Comparison of ENCODE assay signal across 28 mouse cellular contexts in the genomic region with DNA sequence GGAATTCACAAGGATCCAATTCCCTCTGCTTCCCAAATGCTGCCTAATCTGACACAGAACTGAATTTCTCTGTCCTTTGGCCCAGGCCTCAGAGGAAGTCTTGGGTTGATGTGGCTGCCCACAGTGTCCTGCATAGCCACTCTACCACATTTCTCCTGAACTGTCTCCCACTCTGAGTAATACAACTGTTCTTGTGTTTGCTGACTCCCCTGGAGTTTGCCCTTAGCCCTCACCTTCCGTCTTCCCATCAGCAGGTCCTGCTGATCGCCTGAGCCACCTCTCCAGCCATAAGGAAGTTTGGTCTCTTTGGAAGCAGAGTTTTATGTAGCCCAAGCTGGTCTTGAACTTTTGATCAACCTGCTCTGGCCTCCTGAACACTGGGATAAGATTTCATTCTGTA. TPM values are rescaled to one million over a fixed set of nuclear protein-coding genes. Genes with fewer than 3 reads are reported as not detected.
DNase-seq lines count a peak whose midpoint lies in the region; ATAC-seq and TF ChIP-seq lines count a peak whose summit lies in the region.
"Had no signal": no experiment of that assay in that cellular context is flagged by ENCODE, and none has a peak within 500 bp of the region (broad histone marks: within the 10 kb centered on the region; RNA-seq: fewer than 3 reads in every experiment).

No protein-coding gene starts in this region.

- no peak for ATAC-seq in heart, embryonic 11.5 days (replicated peaks; ENCODE audit: insufficient number of reproducible peaks, low FRiP score, low TSS enrichment)
- peak; percentile 65 for ATAC-seq in intestine, embryonic 15.5 days
- peak; percentile 46 for ATAC-seq in intestine, postnatal 0 days
- ATAC-seq: forebrain, embryonic 13.5 days; forebrain, embryonic 16.5 days; hindbrain, embryonic 16.5 days; Patski had no signal

- DNase-seq in heart, adult 2 months = no peak
- DNase-seq in frontal cortex, postnatal 14 days (ENCODE audit: low spot score in 2 of 2) = no peak
- DNase-seq in Muller cell, postnatal 12 days (ENCODE audit: inconsistent ontology term) = no peak
- DNase-seq: adrenal gland, adult 2 months; adrenal gland, postnatal 14 days; cerebellum, adult 11 months; cerebellum, adult 2 months; cerebellum, adult 9-11 months; cerebellum, postnatal 25 days; gastrocnemius, adult 2 months; gastrocnemius, postnatal 14 days; heart, postnatal 36 days; kidney, adult 18-20 months had no signal

- intact Hi-C loops in heart, adult 2 months (cut with DNase I) = no loop called here

- no peaks in the 10 kb centered on the region for H3K9me3 ChIP-seq in heart, embryonic 11.5 days (replicated peaks; ENCODE audit: control insufficient read depth, low read length)
- H3K9me3 ChIP-seq in intestine, embryonic 15.5 days = no peaks in the 10 kb centered on the region
- H3K9me3 ChIP-seq in intestine, postnatal 0 days (ENCODE audit: control insufficient read depth) = no peaks in the 10 kb centered on the region
- H3K9me3 ChIP-seq: forebrain, embryonic 10.5 days; forebrain, embryonic 13.5 days; heart, embryonic 12.5 days; heart, embryonic 15.5 days; hindbrain, embryonic 10.5 days; hindbrain, embryonic 13.5 days had no signal

- no peak overlapping the region for H3K9ac ChIP-seq in heart, adult 2 months (ENCODE audit: low read depth, low read length)
- no peak overlapping the region for H3K9ac ChIP-seq in heart, embryonic 11.5 days (ENCODE audit: low read depth, low read length)
- H3K9ac ChIP-seq in intestine, embryonic 15.5 days = no peak overlapping the region
- no peak overlapping the region for H3K9ac ChIP-seq in intestine, postnatal 0 days (ENCODE audit: low read depth, low read length)
- H3K9ac ChIP-seq: forebrain, embryonic 13.5 days; heart, embryonic 12.5 days; heart, embryonic 15.5 days; hindbrain, embryonic 13.5 days had no signal

- no peaks in the 10 kb centered on the region; the same call in 1 of the 2 replicates for H3K4me1 ChIP-seq in heart, adult 2 months (ENCODE audit: control insufficient read depth, insufficient read depth, low read length)
- no peaks in the 10 kb centered on the region for H3K4me1 ChIP-seq in heart, embryonic 11.5 days (ENCODE audit: control insufficient read depth, insufficient read depth, low read length)
- H3K4me1 ChIP-seq in intestine, embryonic 15.5 days (replicated peaks) = peaks cover under 1% of the 10 kb centered on the region; the same call in 1 of the 2 replicates
- H3K4me1 ChIP-seq in intestine, postnatal 0 days (replicated peaks; ENCODE audit: control insufficient read depth, insufficient read depth, low read length) = 0 out of 2 replicates have a peak, but pooled peaks cover 4% of the 10 kb centered on the region
- H3K4me1 ChIP-seq: forebrain, embryonic 10.5 days; forebrain, embryonic 13.5 days; heart, embryonic 12.5 days; hindbrain, embryonic 10.5 days; hindbrain, embryonic 13.5 days had no signal

- no peaks in the 10 kb centered on the region for H3K79me2 ChIP-seq in heart, adult 2 months (replicated peaks; ENCODE audit: control insufficient read depth, insufficient read depth, low read length)

- WGBS in heart, adult 2 months = 87% methylated on average over 2 of the region's 2 CpGs
- 70% methylated on average over 2 of the region's 2 CpGs for WGBS in heart, embryonic 11.5 days (ENCODE audit: insufficient replicate concordance)
- WGBS in intestine, embryonic 15.5 days = 68% methylated on average over 2 of the region's 2 CpGs
- 49% methylated on average over 2 of the region's 2 CpGs for WGBS in intestine, postnatal 0 days

- no peak overlapping the region for H3K4me2 ChIP-seq in heart, embryonic 11.5 days
- H3K4me2 ChIP-seq in intestine, embryonic 15.5 days (replicated peaks) = no peak overlapping the region
- H3K4me2 ChIP-seq in intestine, postnatal 0 days (replicated peaks; ENCODE audit: low read depth) = no peak overlapping the region
- H3K4me2 ChIP-seq: forebrain, embryonic 13.5 days; heart, embryonic 12.5 days; heart, embryonic 15.5 days; hindbrain, embryonic 13.5 days had no signal

- TF ChIP-seq POLR2A in heart, adult 2 months (IDR thresholded peaks at IDR 0.05; ENCODE audit: insufficient read depth, low read depth, low read length) = no peak

- no peak overlapping the region for H3K4me3 ChIP-seq in heart, adult 2 months
- no peak overlapping the region for H3K4me3 ChIP-seq in heart, embryonic 11.5 days (ENCODE audit: low read depth, low read length)
- no peak overlapping the region for H3K4me3 ChIP-seq in intestine, embryonic 15.5 days (replicated peaks)
- no peak overlapping the region for H3K4me3 ChIP-seq in intestine, postnatal 0 days (ENCODE audit: low read depth, low read length)
- H3K4me3 ChIP-seq: forebrain, embryonic 10.5 days; forebrain, embryonic 13.5 days; gastrocnemius, adult 2 months; heart, embryonic 12.5 days; heart, embryonic 15.5 days; hindbrain, embryonic 10.5 days; hindbrain, embryonic 13.5 days had no signal

- TF ChIP-seq CTCF in heart, adult 2 months (IDR thresholded peaks at IDR 0.05) = no peak
- TF ChIP-seq CTCF in intestine, postnatal 0 days (IDR thresholded peaks at IDR 0.05; ENCODE audit: low read depth) = no peak

- H3K27me3 ChIP-seq in heart, adult 2 months (ENCODE audit: control insufficient read depth, insufficient read depth, low read length) = no peaks in the 10 kb centered on the region
- H3K27me3 ChIP-seq in heart, embryonic 11.5 days (ENCODE audit: control insufficient read depth, insufficient read depth, low read length) = no peaks in the 10 kb centered on the region
- no peaks in the 10 kb centered on the region for H3K27me3 ChIP-seq in intestine, embryonic 15.5 days (replicated peaks)
- no peaks in the 10 kb centered on the region for H3K27me3 ChIP-seq in intestine, postnatal 0 days (replicated peaks; ENCODE audit: control insufficient read depth, insufficient read depth, low read length)
- H3K27me3 ChIP-seq: forebrain, embryonic 13.5 days; heart, embryonic 12.5 days; heart, embryonic 15.5 days; hindbrain, embryonic 13.5 days; Patski had no signal

- no peaks in the 10 kb centered on the region for H3K36me3 ChIP-seq in heart, adult 2 months (ENCODE audit: control insufficient read depth, insufficient read depth, low read length)
- no peaks in the 10 kb centered on the region for H3K36me3 ChIP-seq in heart, embryonic 11.5 days (ENCODE audit: control insufficient read depth, insufficient read depth, low read length)
- no peaks in the 10 kb centered on the region for H3K36me3 ChIP-seq in intestine, embryonic 15.5 days
- H3K36me3 ChIP-seq in intestine, postnatal 0 days (ENCODE audit: control insufficient read depth, insufficient read depth) = no peaks in the 10 kb centered on the region
- H3K36me3 ChIP-seq: forebrain, embryonic 10.5 days; heart, embryonic 12.5 days; heart, embryonic 15.5 days; hindbrain, embryonic 10.5 days; hindbrain, embryonic 13.5 days had no signal

- peak overlapping the region; percentile 36; the same call in 1 of the 2 replicates for H3K27ac ChIP-seq in heart, adult 2 months
- no peak overlapping the region for H3K27ac ChIP-seq in heart, embryonic 11.5 days (ENCODE audit: low read depth, low read length)
- 0 out of 2 replicates have a peak overlapping the region, but pooled peaks have one; percentile 17 for H3K27ac ChIP-seq in intestine, embryonic 15.5 days
- peak overlapping the region; percentile 57 for H3K27ac ChIP-seq in intestine, postnatal 0 days (ENCODE audit: low read depth, low read length)
- H3K27ac ChIP-seq: forebrain, embryonic 10.5 days; forebrain, embryonic 13.5 days; gastrocnemius, adult 2 months; heart, embryonic 15.5 days; hindbrain, embryonic 10.5 days; hindbrain, embryonic 13.5 days had no signal

- no peak for TF ChIP-seq EP300 in heart, adult 2 months (IDR thresholded peaks at IDR 0.05; ENCODE audit: insufficient read depth, low read depth, low read length)

RNA-seq across cellular contexts. Expression of gene D130043K22Rik, which starts 7.1 kb away (rescaled TPM):
- under 1 TPM in 1 of 2 experiments, not detected in 1; 0.05 TPM for total RNA-seq in heart, adult 2 months (2021)
- 0.04 TPM in 1 of 2 replicates, not detected in the other for polyA plus RNA-seq in heart, adult 2 months (2012; rRNA removed)
- polyA plus RNA-seq in heart, embryonic 11.5 days (2014; fragmentation: Nextera tagmentation; extraction: Ambion mirVana) = not detected in 2 replicates
- polyA plus RNA-seq in intestine, embryonic 15.5 days (2015; fragmentation: Nextera tagmentation; extraction: Ambion mirVana) = 1.2 and 1.3 TPM in 2 replicates
- polyA plus RNA-seq in intestine, postnatal 0 days (2015; fragmentation: Nextera tagmentation; extraction: Ambion mirVana) = 1.5 and 1.6 TPM in 2 replicates
- total RNA-seq: common myeloid progenitor, adult 5-6 weeks; gastrocnemius, adult 2 months; gastrocnemius, postnatal 14 days; gastrocnemius, postnatal 4 days; heart, postnatal 10 days; heart, postnatal 36 days had no signal

RNA-seq across cellular contexts. Expression of gene Tdp2, which starts 20.5 kb away (rescaled TPM):
- 10 to 100 TPM; 12.0 to 13.1 TPM for total RNA-seq in heart, adult 2 months (2021)
- polyA plus RNA-seq in heart, adult 2 months (2012; rRNA removed) = 8.0 and 14.5 TPM in 2 replicates
- 40.8 and 44.9 TPM in 2 replicates for polyA plus RNA-seq in heart, embryonic 11.5 days (2014; fragmentation: Nextera tagmentation; extraction: Ambion mirVana)
- polyA plus RNA-seq in intestine, embryonic 15.5 days (2015; fragmentation: Nextera tagmentation; extraction: Ambion mirVana) = 55.9 and 65.0 TPM in 2 replicates
- polyA plus RNA-seq in intestine, postnatal 0 days (2015; fragmentation: Nextera tagmentation; extraction: Ambion mirVana) = 37.6 and 39.0 TPM in 2 replicates

RNA-seq across cellular contexts. Expression of gene Acot13, which starts 20.6 kb away (rescaled TPM):
- 100 to 1,000 TPM; 383 to 456 TPM for total RNA-seq in heart, adult 2 months (2021)
- polyA plus RNA-seq in heart, adult 2 months (2012; rRNA removed) = 365 and 457 TPM in 2 replicates
- polyA plus RNA-seq in heart, embryonic 11.5 days (2014; fragmentation: Nextera tagmentation; extraction: Ambion mirVana) = 196 and 201 TPM in 2 replicates
- polyA plus RNA-seq in intestine, embryonic 15.5 days (2015; fragmentation: Nextera tagmentation; extraction: Ambion mirVana) = 162 and 165 TPM in 2 replicates
- 183 and 185 TPM in 2 replicates for polyA plus RNA-seq in intestine, postnatal 0 days (2015; fragmentation: Nextera tagmentation; extraction: Ambion mirVana)

RNA-seq across cellular contexts. Expression of gene BC005537, which starts 50.5 kb away (rescaled TPM):
- total RNA-seq in heart, adult 2 months (2021) = 100 to 1,000 TPM; 111 to 126 TPM
- 30.7 and 50.1 TPM in 2 replicates for polyA plus RNA-seq in heart, adult 2 months (2012; rRNA removed)
- 11.1 and 19.2 TPM in 2 replicates for polyA plus RNA-seq in heart, embryonic 11.5 days (2014; fragmentation: Nextera tagmentation; extraction: Ambion mirVana)
- 12.4 and 13.2 TPM in 2 replicates for polyA plus RNA-seq in intestine, embryonic 15.5 days (2015; fragmentation: Nextera tagmentation; extraction: Ambion mirVana)
- polyA plus RNA-seq in intestine, postnatal 0 days (2015; fragmentation: Nextera tagmentation; extraction: Ambion mirVana) = 15.4 and 17.5 TPM in 2 replicates
